Mouse (Mus musculus) G1E (cell line): ENCODE results near the gene Neurog1.

Experiments
- CTCF ChIP-seq: IDR thresholded peaks from 2 replicates; pipeline ENCODE4 v1.5.1; 2012; ENCODE audit warnings: low read depth, low read length, inconsistent platforms, mixed read lengths
- TAL1 ChIP-seq: conservative IDR thresholded peaks from 2 replicates; pipeline ENCODE4 v1.6.1; 2012; ENCODE audit warnings: low read depth, low read length, inconsistent platforms, mixed read lengths

DNA sequence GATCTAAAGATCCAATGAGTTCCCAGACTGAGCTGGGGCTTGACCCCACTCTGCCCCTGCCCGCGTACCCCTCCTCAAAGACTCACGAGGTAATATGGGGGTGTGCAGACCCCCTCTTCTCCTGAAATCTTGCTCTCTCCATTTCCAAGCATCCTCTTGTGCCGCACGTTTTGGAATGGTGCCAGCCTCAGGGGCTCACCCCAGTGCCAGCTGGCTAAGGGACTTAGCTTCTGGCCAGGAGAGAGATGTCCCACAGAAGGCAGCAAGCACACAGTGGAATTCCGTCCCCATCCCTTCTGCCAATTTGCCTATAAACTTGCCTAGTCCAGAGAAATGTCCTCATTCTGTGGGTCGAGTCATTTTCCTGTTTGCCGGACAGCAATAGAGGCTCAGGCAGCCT is 820 bp upstream of the Neurog1 start:
- TF ChIP-seq CTCF (no peak), TAL1 (no peak)
